Mouse (Mus musculus): ENCODE measurements around the gene Psmd12. TPM values are rescaled to one million over a fixed set of nuclear protein-coding genes. Genes with fewer than 3 reads are reported as not detected.

Gene Psmd12
- total and polyA plus RNA-seq, 3 experiments = 139 to 437 (median 149) TPM

GRCm38 (mm10) chr11:107466611-107467391 lies 12.5 kb upstream of the Psmd12 start:
- peaks cover 0 to 35% of the 10 kb centered on the region in 2 experiments; a peak in 3 of 4 replicates for H3K36me3 ChIP-seq (ENCODE audit: control insufficient read depth in 1 of 2, insufficient read depth in 2 of 2, low read length in 2 of 2)
- H3K9me3 ChIP-seq (replicated peaks; ENCODE audit: insufficient read depth, low read length) = no peaks in the 10 kb centered on the region
- no peak for TF ChIP-seq EP300 (IDR thresholded peaks at IDR 0.05; ENCODE audit: low read depth in 1 of 2, low read length in 2 of 2)
- TF ChIP-seq SIN3A (IDR thresholded peaks at IDR 0.05; ENCODE audit: low read length) = no peak
- TF ChIP-seq MAX (IDR thresholded peaks at IDR 0.05; ENCODE audit: low read length) = no peak
- TF ChIP-seq USF2 (IDR thresholded peaks at IDR 0.05; ENCODE audit: borderline replicate concordance in 1 of 2, insufficient read depth in 1 of 2, low read depth in 1 of 2, low read length in 2 of 2) = no peak
- no peak for TF ChIP-seq SMC3 (IDR thresholded peaks at IDR 0.05; ENCODE audit: low read depth, low read length)
- TF ChIP-seq ELF1 (IDR thresholded peaks at IDR 0.05; ENCODE audit: low read depth, low read length) = no peak
- TF ChIP-seq ZC3H11A (IDR thresholded peaks at IDR 0.05; ENCODE audit: low read depth, low read length) = 0 out of 2 replicates have a peak, but pooled peaks have one; percentile 17
- TF ChIP-seq ZNF384 (IDR thresholded peaks at IDR 0.05; ENCODE audit: low read depth, low read length) = peak; percentile 77
- TF ChIP-seq ZKSCAN1 (IDR thresholded peaks at IDR 0.05; ENCODE audit: low read depth, low read length) = no peak
- TF ChIP-seq RAD21 (IDR thresholded peaks at IDR 0.05; ENCODE audit: low read depth, low read length) = no peak
- TF ChIP-seq MXI1 (IDR thresholded peaks at IDR 0.05; ENCODE audit: low read depth, low read length) = no peak; the same call in 1 of the 2 replicates
- no peak for TF ChIP-seq JUND (IDR thresholded peaks at IDR 0.05; ENCODE audit: low read depth, low read length)
- TF ChIP-seq CTCF (IDR thresholded peaks at IDR 0.05 in 2 of 3, conservative IDR thresholded peaks at IDR 0.05 in 1 of 3; ENCODE audit: control insufficient read depth in 1 of 3, insufficient read depth in 1 of 3, low read depth in 2 of 3, low read length in 3 of 3, poor library complexity in 1 of 3, severe bottlenecking in 1 of 3) = no peak
- TF ChIP-seq KAT2A (conservative IDR thresholded peaks at IDR 0.05; ENCODE audit: low read depth, low read length) = no peak
- no peak for TF ChIP-seq USF1 (IDR thresholded peaks at IDR 0.05; ENCODE audit: low read depth, low read length)
- peak; percentile 17; the same call in 1 of the 2 replicates for TF ChIP-seq CHD2 (IDR thresholded peaks at IDR 0.05; ENCODE audit: low read length)
- TF ChIP-seq MAFK (IDR thresholded peaks at IDR 0.05; ENCODE audit: borderline replicate concordance, low read depth, low read length) = no peak
- TF ChIP-seq GATA1 (IDR thresholded peaks at IDR 0.05; ENCODE audit: low read depth, low read length) = 0 out of 2 replicates have a peak, but pooled peaks have one; percentile 2
- TF ChIP-seq HCFC1 (IDR thresholded peaks at IDR 0.05; ENCODE audit: low read depth, low read length) = no peak
- no peak for TF ChIP-seq POLR2AphosphoS2 (IDR thresholded peaks at IDR 0.05; ENCODE audit: low read length)
- TF ChIP-seq POLR2AphosphoS5 (IDR thresholded peaks at IDR 0.05; ENCODE audit: borderline replicate concordance, low read depth, low read length) = no peak
- TF ChIP-seq POLR2A (IDR thresholded peaks at IDR 0.05; ENCODE audit: control insufficient read depth in 1 of 2, insufficient read depth in 1 of 2, low read depth in 1 of 2, low read length in 2 of 2, poor library complexity in 1 of 2) = no peak
- no peak for TF ChIP-seq MEF2A (IDR thresholded peaks at IDR 0.05; ENCODE audit: extremely low read depth, insufficient replicate concordance, low read depth, low read length, poor library complexity, severe bottlenecking)
- TF ChIP-seq GABPA (IDR thresholded peaks at IDR 0.05; ENCODE audit: low read depth, low read length) = no peak
- no peak for TF ChIP-seq TBP (IDR thresholded peaks at IDR 0.05; ENCODE audit: low read depth, low read length)
- TF ChIP-seq ZMIZ1 (IDR thresholded peaks at IDR 0.05; ENCODE audit: low read depth, low read length) = no peak
- TF ChIP-seq NELFE (IDR thresholded peaks at IDR 0.05; ENCODE audit: low read depth, low read length) = no peak; the same call in 1 of the 2 replicates
- 0 out of 2 replicates have a peak, but pooled peaks have one; percentile 23 for TF ChIP-seq MAZ (IDR thresholded peaks at IDR 0.05; ENCODE audit: low read depth, low read length)
- no peak for TF ChIP-seq E2F4 (IDR thresholded peaks at IDR 0.05; ENCODE audit: borderline replicate concordance, low read depth, low read length)
- TF ChIP-seq MYB (IDR thresholded peaks at IDR 0.05; ENCODE audit: low read depth, low read length) = no peak; the same call in 1 of the 2 replicates
- TF ChIP-seq BHLHE40 (IDR thresholded peaks at IDR 0.05; ENCODE audit: borderline replicate concordance, low read depth, low read length) = no peak
- 0 out of 2 replicates have a peak, but pooled peaks have one; percentile 18 for TF ChIP-seq TCF12 (IDR thresholded peaks at IDR 0.05; ENCODE audit: low read depth, low read length)
- peak; percentile 57 for TF ChIP-seq TAL1 (IDR thresholded peaks at IDR 0.05; ENCODE audit: low read length)
- no peak for TF ChIP-seq CHD1 (IDR thresholded peaks at IDR 0.05; ENCODE audit: low read depth, low read length)
- H3K9ac ChIP-seq (ENCODE audit: control insufficient read depth, low read depth, low read length, poor library complexity, severe bottlenecking) = peak overlapping the region; percentile 53
- peak; percentile 61 for DNase-seq (ENCODE audit: low read depth, low spot score)
- H3K79me2 ChIP-seq (ENCODE audit: control insufficient read depth, insufficient read depth, low read length, poor library complexity) = peaks cover 70% of the 10 kb centered on the region
- H3K4me1 ChIP-seq (ENCODE audit: control insufficient read depth in 1 of 2, insufficient read depth in 2 of 2, low read length in 2 of 2) = peaks cover 23 to 32% of the 10 kb centered on the region in 2 experiments
- peak overlapping the region; percentile 74 for H3K27ac ChIP-seq (ENCODE audit: control insufficient read depth, low read depth, low read length)
- H3K27me3 ChIP-seq (ENCODE audit: control insufficient read depth in 1 of 2, insufficient read depth in 2 of 2, low read length in 2 of 2) = no peaks in the 10 kb centered on the region
- peak overlapping the region; percentile 13 to 20; a peak in 3 of 4 replicates for H3K4me3 ChIP-seq (ENCODE audit: control insufficient read depth in 1 of 2, insufficient read depth in 1 of 2, low read depth in 2 of 2, low read length in 2 of 2)
